ENCODE assay signal across 9 mouse cellular contexts in genomic region chr11:119156481-119157254, GRCm38 (mm10).
DNase-seq lines count a peak whose midpoint lies in the region; ATAC-seq and TF ChIP-seq lines count a peak whose summit lies in the region.
"Had no signal": no experiment of that assay in that cellular context is flagged by ENCODE, and none has a peak within 500 bp of the region (broad histone marks: within the 10 kb centered on the region; RNA-seq: fewer than 3 reads in every experiment).

No protein-coding gene starts in this region.

- TF ChIP-seq EP300 in lung, postnatal 0 days (IDR thresholded peaks at IDR 0.05): no peak

- no peaks in the 10 kb centered on the region for H3K9me3 ChIP-seq in heart, embryonic 14.5 days (ENCODE audit: control insufficient read depth, low read length)
- no peaks in the 10 kb centered on the region for H3K9me3 ChIP-seq in forebrain, embryonic 15.5 days
- H3K9me3 ChIP-seq in neural tube, embryonic 13.5 days: no peaks in the 10 kb centered on the region
- no peaks in the 10 kb centered on the region for H3K9me3 ChIP-seq in lung, postnatal 0 days (ENCODE audit: low read length)

- H3K4me3 ChIP-seq in heart, embryonic 14.5 days (ENCODE audit: control insufficient read depth in 1 of 2, insufficient read depth in 1 of 2, low read depth in 1 of 2, low read length in 2 of 2): no peak overlapping the region
- H3K4me3 ChIP-seq in forebrain, embryonic 15.5 days: no peak overlapping the region
- no peak overlapping the region for H3K4me3 ChIP-seq in neural tube, embryonic 13.5 days
- H3K4me3 ChIP-seq in lung, postnatal 0 days (ENCODE audit: low read depth, low read length): no peak overlapping the region

- no peak for DNase-seq in heart, adult 11 months
- DNase-seq in kidney, postnatal 10 days: peak; percentile 64
- DNase-seq in cerebellum, postnatal 4 days (ENCODE audit: low spot score in 2 of 2): no peak
- no peak for DNase-seq in thymus, postnatal 10 days (ENCODE audit: low spot score in 2 of 2)
- no peak for DNase-seq in lung, postnatal 0 days (ENCODE audit: low spot score)
- DNase-seq: right cerebral cortex, postnatal 25 days had no signal

- H3K4me1 ChIP-seq in heart, embryonic 14.5 days (ENCODE audit: control insufficient read depth in 2 of 2, insufficient read depth in 2 of 2, low read length in 2 of 2): peaks cover 25 to 38% of the 10 kb centered on the region in 2 experiments
- H3K4me1 ChIP-seq in forebrain, embryonic 15.5 days: peaks cover 49% of the 10 kb centered on the region
- peaks cover 71% of the 10 kb centered on the region for H3K4me1 ChIP-seq in neural tube, embryonic 13.5 days (replicated peaks)
- H3K4me1 ChIP-seq in lung, postnatal 0 days (ENCODE audit: insufficient read depth, low read depth, low read length): no peaks in the 10 kb centered on the region

- H3K36me3 ChIP-seq in heart, embryonic 14.5 days (ENCODE audit: control insufficient read depth, insufficient read depth, low read length): peaks cover 21% of the 10 kb centered on the region; the same call in 1 of the 2 replicates
- H3K36me3 ChIP-seq in forebrain, embryonic 15.5 days: peaks cover 14% of the 10 kb centered on the region; the same call in 1 of the 2 replicates
- H3K36me3 ChIP-seq in neural tube, embryonic 13.5 days: peaks cover 35% of the 10 kb centered on the region
- 0 out of 2 replicates have a peak, but pooled peaks cover 5% of the 10 kb centered on the region for H3K36me3 ChIP-seq in lung, postnatal 0 days (ENCODE audit: insufficient read depth, low read length)

- peak overlapping the region; percentile 38; the same call in 1 of the 2 replicates for H3K9ac ChIP-seq in heart, embryonic 14.5 days (ENCODE audit: low read length)
- H3K9ac ChIP-seq in forebrain, embryonic 15.5 days (replicated peaks): peak overlapping the region; percentile 27
- H3K9ac ChIP-seq in neural tube, embryonic 13.5 days: peak overlapping the region; percentile 59
- H3K9ac ChIP-seq in lung, postnatal 0 days (replicated peaks; ENCODE audit: low read depth): no peak overlapping the region

- no peak overlapping the region for H3K27ac ChIP-seq in heart, embryonic 14.5 days (replicated peaks in 1 of 2; ENCODE audit: control insufficient read depth in 1 of 2, insufficient read depth in 1 of 2, low read depth in 2 of 2, low read length in 2 of 2)
- H3K27ac ChIP-seq in forebrain, embryonic 15.5 days (replicated peaks): peak overlapping the region; percentile 78
- peak overlapping the region; percentile 83 for H3K27ac ChIP-seq in neural tube, embryonic 13.5 days (replicated peaks)
- H3K27ac ChIP-seq in lung, postnatal 0 days (ENCODE audit: low read length): no peak overlapping the region

- WGBS in heart, embryonic 14.5 days: 50% methylated on average over 24 of the region's 24 CpGs
- 7% methylated on average over 24 of the region's 24 CpGs for WGBS in forebrain, embryonic 15.5 days
- 11% methylated on average over 24 of the region's 24 CpGs for WGBS in neural tube, embryonic 13.5 days
- WGBS in lung, postnatal 0 days: 67% methylated on average over 24 of the region's 24 CpGs

- no peak for ATAC-seq in heart, embryonic 14.5 days (ENCODE audit: insufficient number of reproducible peaks, insufficient read depth, low FRiP score, low read depth)
- ATAC-seq in forebrain, embryonic 15.5 days (replicated peaks): peak; percentile 65
- 0 out of 2 replicates have a peak, but pooled peaks have one; percentile 45 for ATAC-seq in neural tube, embryonic 13.5 days (ENCODE audit: low read depth)
- no peak for ATAC-seq in lung, postnatal 0 days

- peaks cover 7% of the 10 kb centered on the region; the same call in 1 of the 2 replicates for H3K27me3 ChIP-seq in heart, embryonic 14.5 days (ENCODE audit: control insufficient read depth, insufficient read depth, low read length)
- H3K27me3 ChIP-seq in forebrain, embryonic 15.5 days: no peaks in the 10 kb centered on the region
- H3K27me3 ChIP-seq in neural tube, embryonic 13.5 days: no peaks in the 10 kb centered on the region
- H3K27me3 ChIP-seq in lung, postnatal 0 days (replicated peaks; ENCODE audit: insufficient read depth, low read length): no peaks in the 10 kb centered on the region

- no peak overlapping the region for H3K4me2 ChIP-seq in heart, embryonic 14.5 days (ENCODE audit: low read length)
- H3K4me2 ChIP-seq in forebrain, embryonic 15.5 days (replicated peaks): peak overlapping the region; percentile 29
- peak overlapping the region; percentile 41 for H3K4me2 ChIP-seq in neural tube, embryonic 13.5 days
- H3K4me2 ChIP-seq in lung, postnatal 0 days (replicated peaks; ENCODE audit: low read depth, low read length): no peak overlapping the region

- no peak for TF ChIP-seq CTCF in lung, postnatal 0 days (IDR thresholded peaks at IDR 0.05)

Comparison
In these comparisons a context has a peak if more than half of its experiments do, and no peak if none do; other contexts are left out.
1. ATAC-seq: peak in forebrain, embryonic 15.5 days (single experiment) and neural tube, embryonic 13.5 days (single experiment); none in heart, embryonic 14.5 days (single experiment) and lung, postnatal 0 days (single experiment).
2. H3K27ac ChIP-seq: peak in forebrain, embryonic 15.5 days (single experiment) and neural tube, embryonic 13.5 days (single experiment); none in heart, embryonic 14.5 days (0 of 2) and lung, postnatal 0 days (single experiment).
3. H3K4me2 ChIP-seq: peak in forebrain, embryonic 15.5 days (single experiment) and neural tube, embryonic 13.5 days (single experiment); none in heart, embryonic 14.5 days (single experiment) and lung, postnatal 0 days (single experiment).